Mouse (Mus musculus): Measurements from ENCODE around the gene Lonrf2.
A peak's percentile ranks its signal among the peaks of the same experiment; 100 is the strongest.

Lonrf2 gene

DNA sequence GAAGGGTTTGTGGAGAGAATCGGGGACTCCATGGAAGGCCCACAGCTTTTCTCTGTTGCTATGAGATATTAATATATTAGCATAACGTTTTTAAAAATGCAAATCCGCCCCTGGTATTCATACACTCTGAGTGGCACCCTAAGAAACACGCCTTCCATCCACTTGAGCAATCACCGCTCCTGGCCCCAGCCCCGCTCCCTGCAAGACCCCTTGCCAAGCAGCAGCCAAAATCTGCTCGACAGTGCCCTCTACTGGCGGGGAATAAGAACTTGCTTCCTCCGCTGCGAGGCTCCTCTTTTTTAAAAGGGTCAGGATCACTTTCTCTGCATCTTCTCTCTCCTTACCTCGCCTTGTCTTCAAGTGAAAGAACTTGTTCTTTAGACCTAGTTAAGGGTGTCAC is 68.7 kb downstream of the Lonrf2 start:
- peak; percentile 37 for DNase-seq (ENCODE audit: low read depth, low spot score)

DNA sequence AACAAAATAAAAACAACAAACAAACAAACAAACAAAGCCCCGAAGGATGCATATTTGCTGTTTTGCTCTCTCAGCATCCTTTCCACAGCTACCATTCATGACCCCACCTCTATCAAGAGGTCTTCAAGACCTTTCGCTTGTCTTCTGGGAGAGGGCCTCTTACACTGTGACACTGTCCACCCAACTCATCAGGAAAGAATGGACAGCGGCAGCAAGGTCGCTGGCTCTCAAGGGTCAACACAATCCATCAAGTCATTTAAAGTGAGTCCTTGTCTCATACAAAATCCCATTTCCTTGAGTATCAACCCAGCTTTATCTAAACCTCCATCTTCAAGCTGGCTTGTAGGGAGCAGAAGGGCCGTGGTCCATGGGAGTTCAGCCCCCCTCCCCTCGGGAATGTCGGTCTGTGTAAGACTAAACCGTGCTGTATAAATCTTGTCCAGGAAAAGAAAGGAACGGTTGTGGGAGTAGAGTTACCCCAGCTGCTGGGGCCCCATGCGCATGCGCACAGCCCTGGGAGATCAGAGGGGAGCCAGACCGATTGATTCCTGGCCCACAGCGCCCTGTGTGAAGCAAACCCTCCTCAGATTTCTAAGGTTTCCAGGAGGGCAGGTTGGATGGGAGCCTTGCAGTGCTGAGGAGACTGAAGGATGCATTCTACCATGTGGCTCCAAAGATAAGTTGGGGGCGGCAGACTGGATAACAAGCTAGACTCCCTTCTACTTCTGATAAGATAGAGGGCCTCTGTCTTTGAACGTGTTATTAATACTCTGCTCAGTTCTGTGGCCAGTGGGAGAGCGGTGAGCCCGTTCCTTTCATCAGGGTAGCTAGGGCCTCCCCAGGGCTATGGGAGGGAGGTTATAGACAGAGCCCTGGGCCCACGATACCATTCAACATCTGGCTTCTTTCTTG is 69.6 kb downstream of the Lonrf2 start:
- DNase-seq (ENCODE audit: low read depth, low spot score): no peak

DNA sequence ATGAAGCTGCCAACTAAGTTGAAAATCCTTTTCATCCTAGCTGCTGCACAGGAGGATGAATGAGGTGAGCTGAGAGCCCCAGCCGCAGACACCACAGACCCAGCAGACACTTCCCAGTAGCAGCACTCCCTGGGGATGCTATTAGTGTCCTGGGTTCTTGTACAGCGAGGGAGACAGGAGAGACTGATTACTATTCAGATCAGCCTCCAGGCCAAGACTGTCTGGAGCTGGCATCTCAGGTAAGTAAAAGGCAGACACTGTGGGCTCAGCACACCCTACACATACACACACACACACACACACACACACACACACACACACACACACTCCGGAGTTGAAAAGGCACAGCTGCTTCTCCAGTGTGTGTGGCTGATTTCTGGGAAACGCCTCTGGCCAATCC is 70.3 kb downstream of the Lonrf2 start:
- no peak for DNase-seq (ENCODE audit: low read depth, low spot score)

DNA sequence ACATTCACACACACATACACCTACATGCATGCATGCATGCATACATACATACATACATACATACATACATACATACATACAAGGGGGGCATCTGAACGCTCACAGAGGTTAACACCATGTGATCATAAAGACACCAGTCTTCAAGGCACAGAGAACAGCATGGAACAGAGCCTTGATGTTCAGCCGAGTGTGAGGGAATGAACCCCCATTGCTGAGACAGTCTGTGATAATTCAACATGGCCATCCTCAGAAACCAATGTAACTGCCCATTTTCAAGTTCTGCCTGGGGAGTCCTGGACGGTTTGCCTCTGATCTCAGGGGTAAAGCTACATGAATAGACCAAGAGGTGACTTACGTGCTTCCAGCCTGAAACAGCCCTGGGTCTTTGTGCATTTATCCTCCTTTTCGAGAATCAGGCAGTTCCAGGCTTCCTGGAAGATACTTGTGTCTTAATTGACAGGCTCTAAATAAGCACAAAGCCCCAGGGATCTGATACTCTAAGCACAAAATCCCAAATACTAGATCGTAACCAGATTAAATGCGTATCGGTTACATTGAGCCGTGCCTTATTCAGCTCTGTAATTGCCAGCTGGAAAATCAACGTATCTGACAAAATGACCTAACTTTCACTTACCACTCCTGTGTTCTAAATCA is 72.4 kb downstream of the Lonrf2 start:
- DNase-seq (ENCODE audit: low read depth, low spot score): no peak

DNA sequence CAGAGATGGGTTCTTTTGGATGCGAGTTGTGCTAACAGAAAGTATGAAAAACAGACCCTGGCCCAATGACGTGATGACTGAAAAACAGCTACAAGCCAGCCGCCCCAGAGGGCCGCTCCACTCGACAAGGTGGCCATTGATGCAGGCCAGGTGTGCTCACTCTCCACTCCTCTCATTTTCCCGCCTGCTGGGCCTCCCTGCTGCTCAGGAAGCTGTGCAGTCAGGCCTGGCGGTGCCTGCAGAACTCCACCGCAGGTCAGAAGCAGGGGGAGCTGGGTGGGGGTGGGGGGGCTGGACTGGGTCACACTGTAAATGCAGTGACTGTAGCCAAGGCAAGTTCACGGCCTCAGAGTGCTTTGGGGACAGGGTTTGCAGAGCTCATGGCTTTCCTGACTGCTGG is 76.1 kb downstream of the Lonrf2 start:
- DNase-seq (ENCODE audit: low read depth, low spot score): no peak

DNA sequence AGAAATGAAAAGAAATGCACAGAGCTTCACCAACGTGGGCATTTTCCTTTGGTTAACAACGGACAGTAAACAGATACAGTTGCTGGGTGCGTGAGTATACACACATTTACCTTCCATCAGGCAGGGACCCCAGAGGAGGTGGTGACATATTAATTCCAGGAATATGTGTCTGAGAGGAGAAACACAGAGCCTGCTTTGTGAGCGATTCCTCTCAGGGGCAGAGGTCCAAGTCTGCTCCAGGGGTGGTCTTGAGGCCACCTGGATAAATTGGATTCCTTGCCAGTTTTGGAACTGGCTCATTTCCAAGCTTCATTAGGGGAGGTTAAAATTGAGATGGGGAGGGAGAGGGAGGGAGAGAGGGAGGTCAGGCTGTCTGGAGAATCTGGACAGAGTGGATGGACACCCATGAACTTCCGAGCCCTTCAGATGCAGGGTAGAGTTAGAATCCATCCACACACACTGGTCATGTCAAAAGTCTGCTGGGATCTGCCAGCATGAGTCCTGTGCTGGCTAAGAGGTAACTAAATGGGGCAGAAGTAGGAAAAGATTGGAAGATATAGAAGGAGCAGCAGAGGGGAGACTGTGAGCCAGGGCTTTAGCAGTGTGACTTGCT is 78.6 kb downstream of the Lonrf2 start:
- DNase-seq (ENCODE audit: low read depth, low spot score): no peak

DNA sequence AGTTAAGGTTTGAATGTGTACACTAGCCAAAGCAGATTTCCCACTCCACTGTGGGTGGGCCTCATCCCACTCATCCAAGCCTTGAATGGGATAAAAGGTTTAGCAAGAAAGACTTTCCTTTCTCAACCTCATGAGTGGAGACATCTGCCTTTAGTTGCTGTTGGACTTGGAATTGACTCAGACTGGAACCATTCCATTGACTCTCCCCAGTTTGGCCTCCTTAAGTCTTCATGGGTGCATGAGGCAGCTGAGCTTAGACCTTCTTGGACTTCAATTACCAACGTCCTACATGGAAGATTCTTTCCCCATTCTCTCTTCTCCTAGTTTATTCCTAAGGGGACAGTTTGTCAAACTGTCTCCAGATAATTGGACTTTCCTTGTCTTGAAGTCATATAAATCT is 92.6 kb downstream of the Lonrf2 start:
- no peak for DNase-seq (ENCODE audit: low read depth, low spot score)
